Mouse (Mus musculus) ES-Bruce4 (cell line): ENCODE measurements around the gene Sipa1l2.

Experiments used
- CTCF ChIP-seq: IDR thresholded peaks from one replicate; pipeline ENCODE4 v1.8.1; 2011; ENCODE audit warnings: low read depth, low read length
- EP300 ChIP-seq: IDR thresholded peaks from 2 replicates; pipeline ENCODE4 v1.6.1; 2011; ENCODE audit warnings: low read depth, low read length; ENCODE audit not compliant: insufficient read depth
- POLR2A ChIP-seq: IDR thresholded peaks from one replicate; pipeline ENCODE4 v1.8.1; 2011; ENCODE audit warnings: low read length; ENCODE audit not compliant: insufficient read depth

DNA sequence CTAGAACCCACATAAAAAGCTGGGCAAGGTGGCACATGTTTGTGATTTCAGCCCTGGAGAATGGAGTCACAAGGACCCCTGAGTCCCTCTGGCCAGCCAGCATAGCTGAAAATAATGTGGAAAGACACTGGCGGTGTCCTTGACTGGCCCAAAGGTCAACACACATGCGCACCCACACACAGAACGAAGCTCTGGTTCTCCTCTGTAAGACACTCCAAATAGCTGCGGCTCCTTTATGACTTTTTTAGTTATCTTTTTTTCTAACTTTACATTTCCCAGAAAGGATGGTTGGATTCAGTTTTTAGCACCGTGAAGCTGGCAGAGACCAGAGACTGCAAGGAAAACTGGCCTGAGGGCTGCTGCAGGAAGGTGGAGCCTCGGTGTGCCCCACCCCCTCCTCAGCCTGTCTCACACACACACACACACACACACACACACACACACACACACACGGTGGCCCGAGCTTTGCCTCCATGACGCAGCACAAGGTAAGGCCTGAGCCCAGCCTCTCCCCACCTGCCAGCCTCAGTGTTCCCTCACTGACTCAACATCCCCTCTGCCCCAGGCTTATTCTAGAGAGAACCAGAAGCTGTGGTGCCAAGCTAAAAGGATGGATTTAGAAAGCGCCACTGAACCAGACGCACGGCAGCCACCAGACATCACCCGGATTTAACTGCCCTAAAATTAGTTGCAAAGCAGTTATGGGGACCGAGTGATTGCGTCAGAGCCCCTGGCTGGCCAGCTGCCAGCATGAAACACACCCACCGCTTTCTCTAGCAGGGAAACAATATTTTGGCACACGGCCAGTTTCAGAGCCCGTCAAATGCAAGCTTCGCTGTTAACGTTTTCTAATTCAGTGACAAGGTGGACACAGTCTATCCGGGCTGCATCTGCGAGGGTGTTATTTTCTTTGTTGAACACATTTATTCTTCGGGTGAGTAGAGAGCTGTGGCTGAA, 11.2 kb downstream of the Sipa1l2 start:
- TF ChIP-seq CTCF (no peak), POLR2A (no peak), EP300 (0 out of 2 replicates have a peak, but pooled peaks have one; percentile 12)
